Mouse (Mus musculus) kidney, adult 2 months (tissue): ENCODE data around the gene Odf4. TPM values are rescaled to one million over a fixed set of nuclear protein-coding genes. Genes with fewer than 3 reads are reported as not detected.

Experiments
- DNase-seq: peaks from one replicate; pipeline ENCODE4 v3.0.0; 2021
- H3K27ac ChIP-seq: fragments of 200-500 bp; 2 replicates; pipeline ENCODE4 v1.5.1; 2012; ENCODE audit warnings: low read depth, low read length, control low read depth, inconsistent platforms; ENCODE audit not compliant: insufficient read depth
- H3K27me3 ChIP-seq: fragments of 200-500 bp; replicated peaks from 2 replicates; pipeline ENCODE4 v1.6.1; 2012; ENCODE audit warnings: mild to moderate bottlenecking, moderate library complexity, low read length, inconsistent platforms; ENCODE audit not compliant: control insufficient read depth, insufficient read depth
- H3K36me3 ChIP-seq: fragments of 200-500 bp; 2 replicates; pipeline ENCODE4 v1.6.1; 2012; ENCODE audit warnings: mild to moderate bottlenecking, moderate library complexity, low read length, inconsistent platforms; ENCODE audit not compliant: control insufficient read depth, insufficient read depth
- H3K4me1 ChIP-seq: fragments of 200-500 bp; 2 replicates; pipeline ENCODE4 v1.6.1; 2011; ENCODE audit warnings: low read length; ENCODE audit not compliant: control insufficient read depth, insufficient read depth
- H3K4me3 ChIP-seq: fragments of 200-500 bp; 2 replicates; pipeline ENCODE4 v1.5.1; 2011; ENCODE audit warnings: mild to moderate bottlenecking, low read depth, low read length, control low read depth; ENCODE audit not compliant: insufficient read depth
- CTCF ChIP-seq: fragments of 200-500 bp; conservative IDR thresholded peaks from 2 replicates; pipeline ENCODE4 v1.5.1; 2011; ENCODE audit warnings: low read depth, mild to moderate bottlenecking, control low read depth, low read length, moderate library complexity, mixed read lengths; ENCODE audit not compliant: insufficient read depth, insufficient read length
- POLR2A ChIP-seq: fragments of 200-500 bp; IDR thresholded peaks from one replicate; pipeline ENCODE4 v1.6.1; 2011; ENCODE audit warnings: low read depth, low read length, control low read depth
- WGBS: fragments of 180-500 bp; shearing (Covaris S2); methylation state at CpG from one replicate; pipeline ENCODE4 v1.1.7; 2018; 5-methylcytosine and 5-hydroxymethylcytosine counted together
- polyA plus RNA-seq: library from polyadenylated mRNA; depleted of rRNA; stranded (reverse); fragments of >200 nt; gene quantifications from 2 replicates; pipeline ENCODE4 v1.2.3, GENCODE M21; 2012

Gene Odf4
- polyA plus RNA-seq, 1 experiment: 0.33 TPM

- Histone ChIP-seq H3K36me3 (peaks cover 11% of the 10 kb centered on the region), H3K27me3 (no peaks in the 10 kb centered on the region), H3K27ac (no peak overlapping the region; the same call in 1 of the 2 replicates), H3K4me3 (no peak overlapping the region), H3K4me1 (peaks cover 4% of the 10 kb centered on the region)
- 66% methylated on average over 3 of the region's 3 CpGs for WGBS
- DNase-seq: no peak
- TF ChIP-seq CTCF: no peak
- no peak for TF ChIP-seq POLR2A
These were observed 19.6 kb downstream of the Odf4 start for GRCm38 (mm10) chr11:68907251-68907650.

- H3K4me3 ChIP-seq: no peak overlapping the region
- DNase-seq: peak; percentile 65
- TF ChIP-seq CTCF (no peak), POLR2A (no peak)
- no peak overlapping the region for H3K27ac ChIP-seq
- no peaks in the 10 kb centered on the region for H3K27me3 ChIP-seq
- H3K4me1 ChIP-seq: peaks cover 4% of the 10 kb centered on the region; the same call in 1 of the 2 replicates
- peaks cover 11% of the 10 kb centered on the region for H3K36me3 ChIP-seq
- WGBS: 45% methylated on average over 4 of the region's 4 CpGs
These were observed 20.5 kb downstream of the Odf4 start for GRCm38 (mm10) chr11:68906461-68906790.

- no peak overlapping the region for H3K4me3 ChIP-seq
- no peak for DNase-seq
- no peaks in the 10 kb centered on the region for H3K27me3 ChIP-seq
- H3K36me3 ChIP-seq: peaks cover 11% of the 10 kb centered on the region
- no peaks in the 10 kb centered on the region for H3K4me1 ChIP-seq
- TF ChIP-seq CTCF: no peak
- no peak overlapping the region for H3K27ac ChIP-seq
- 85% methylated on average over 9 of the region's 9 CpGs for WGBS
These were observed 21.0 kb downstream of the Odf4 start for GRCm38 (mm10) chr11:68905665-68906460.

- Histone ChIP-seq H3K27ac (no peak overlapping the region), H3K4me3 (no peak overlapping the region), H3K27me3 (no peaks in the 10 kb centered on the region), H3K36me3 (peaks cover 11% of the 10 kb centered on the region), H3K4me1 (no peaks in the 10 kb centered on the region)
- TF ChIP-seq CTCF (no peak), POLR2A (no peak)
- 84% methylated on average over 3 of the region's 3 CpGs for WGBS
- no peak for DNase-seq
These were observed 21.7 kb downstream of the Odf4 start for GRCm38 (mm10) chr11:68905138-68905531.

- 74% methylated on average over 8 of the region's 8 CpGs for WGBS
- Histone ChIP-seq H3K36me3 (peaks cover 11% of the 10 kb centered on the region), H3K4me3 (no peak overlapping the region), H3K4me1 (no peaks in the 10 kb centered on the region), H3K27ac (no peak overlapping the region), H3K27me3 (no peaks in the 10 kb centered on the region)
- DNase-seq: peak; percentile 91
- no peak for TF ChIP-seq POLR2A
- peak; percentile 48; the same call in 1 of the 2 replicates for TF ChIP-seq CTCF
These were observed 22.3 kb downstream of the Odf4 start for GRCm38 (mm10) chr11:68904375-68905137.

- WGBS: 72% methylated on average over 2 of the region's 2 CpGs
These were observed 23.1 kb downstream of the Odf4 start for GRCm38 (mm10) chr11:68903775-68904174.

GRCm38 (mm10) chr11:68902823-68903222 is 24.1 kb downstream of the Odf4 start:
- Histone ChIP-seq H3K36me3 (peaks cover 11% of the 10 kb centered on the region), H3K4me3 (no peak overlapping the region; the same call in 1 of the 2 replicates), H3K4me1 (no peaks in the 10 kb centered on the region), H3K27me3 (no peaks in the 10 kb centered on the region), H3K27ac (no peak overlapping the region)
- no peak for TF ChIP-seq POLR2A
- TF ChIP-seq CTCF: no peak
- no peak for DNase-seq
- 69% methylated on average over 5 of the region's 5 CpGs for WGBS

More at GRCm38 (mm10) chr11:68903775-68904174, 23.1 kb downstream of the Odf4 start:
- peaks cover 11% of the 10 kb centered on the region for H3K36me3 ChIP-seq
- no peaks in the 10 kb centered on the region for H3K4me1 ChIP-seq
- no peak overlapping the region for H3K27ac ChIP-seq
- TF ChIP-seq CTCF (no peak), POLR2A (no peak)
- DNase-seq: no peak
- no peaks in the 10 kb centered on the region for H3K27me3 ChIP-seq
- H3K4me3 ChIP-seq: no peak overlapping the region
